Mouse (Mus musculus) liver, postnatal 0 days (tissue): Measurements from ENCODE around the gene Osbpl8.

Experiments
- CTCF ChIP-seq: sonication (generic); IDR thresholded peaks from 2 replicates; pipeline ENCODE4 v1.5.1; 2016; ENCODE audit warnings: antibody characterized with exemption, low read depth
- EP300 ChIP-seq: IDR thresholded peaks from 2 replicates; pipeline ENCODE4 v1.6.1; 2016; ENCODE audit warnings: antibody characterized with exemption, low read depth, mild to moderate bottlenecking

DNA sequence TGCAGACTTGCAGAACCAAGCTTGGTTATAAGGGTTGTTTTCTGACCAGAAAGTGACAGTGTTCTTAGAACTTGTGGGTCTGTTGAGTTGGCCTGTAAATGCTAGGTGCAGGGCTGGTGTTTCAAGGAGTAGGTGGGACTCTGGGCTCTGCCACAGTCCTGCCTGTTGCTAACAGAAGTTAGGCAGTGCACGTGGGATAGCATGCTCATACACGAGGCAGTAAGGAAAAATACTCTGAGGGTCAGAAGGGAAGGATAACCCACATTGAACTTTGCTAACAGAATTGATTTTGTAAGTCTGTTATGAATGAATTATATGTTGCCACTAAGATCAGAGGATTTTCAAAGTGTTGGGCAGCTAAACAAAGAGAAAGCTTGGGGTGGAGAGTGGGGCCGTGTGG lies 51.6 kb downstream of the Osbpl8 start:
- no peak for TF ChIP-seq CTCF
- no peak for TF ChIP-seq EP300
